Mouse (Mus musculus) bone marrow, adult 2 months (tissue): ENCODE results near the gene Pced1a.
"Not testable (repeated sequence)": the region's sequence is repeated elsewhere in the genome, so short reads cannot be mapped to it uniquely, and the experiment has no call there.

Experiments used
- CTCF ChIP-seq: fragments of 200-500 bp; IDR thresholded peaks from 2 replicates; pipeline ENCODE4 v1.5.1; 2011; ENCODE audit warnings: low read length, control low read depth; ENCODE audit not compliant: control insufficient read depth, insufficient read depth
- POLR2A ChIP-seq: fragments of 200-500 bp; IDR thresholded peaks from 2 replicates; pipeline ENCODE4 v1.6.1; 2011; ENCODE audit warnings: low read depth, mild to moderate bottlenecking, control low read depth, low read length, borderline replicate concordance; ENCODE audit not compliant: control insufficient read depth

DNA sequence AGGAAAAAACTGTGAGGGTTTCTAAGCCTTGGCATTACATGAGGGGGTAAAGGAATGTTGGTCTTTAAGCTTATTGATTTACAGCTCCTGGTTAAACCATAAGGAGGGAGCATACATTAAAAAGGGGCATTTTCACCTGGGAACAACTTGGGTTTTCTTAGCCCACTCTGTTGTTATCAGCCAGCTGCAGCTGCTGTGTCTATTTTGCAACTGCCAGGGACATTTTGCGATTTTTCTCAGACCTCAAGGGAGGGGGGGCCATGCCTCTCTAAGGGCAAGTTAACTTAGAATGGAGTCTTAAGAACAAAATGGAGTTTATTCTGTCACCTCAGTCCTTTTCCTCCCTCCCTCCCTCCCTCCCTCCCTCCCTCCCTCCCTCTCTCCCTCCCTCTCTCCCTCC is 51.5 kb downstream of the Pced1a start:
- TF ChIP-seq CTCF, POLR2A: not testable (repeated sequence)
